Mouse (Mus musculus) cortical plate, adult 2 months (tissue): Measurements from ENCODE around the gene Gif. TPM values are rescaled to one million over a fixed set of nuclear protein-coding genes. Genes with fewer than 3 reads are reported as not detected.

Experiments used
- H3K27ac ChIP-seq: fragments of 200-500 bp; 2 replicates; pipeline ENCODE4 v1.5.1; 2012; ENCODE audit warnings: low read length, control low read depth, inconsistent platforms; ENCODE audit not compliant: insufficient read depth
- H3K4me1 ChIP-seq: fragments of 200-500 bp; 2 replicates; pipeline ENCODE4 v1.6.1; 2011; ENCODE audit warnings: low read length; ENCODE audit not compliant: control insufficient read depth, insufficient read depth
- H3K4me3 ChIP-seq: fragments of 200-500 bp; 2 replicates; pipeline ENCODE4 v1.5.1; 2011; ENCODE audit warnings: mild to moderate bottlenecking, low read length, control low read depth; ENCODE audit not compliant: insufficient read depth
- CTCF ChIP-seq: fragments of 200-500 bp; IDR thresholded peaks from 2 replicates; pipeline ENCODE4 v1.5.1; 2011; ENCODE audit warnings: mild to moderate bottlenecking, control low read depth, low read length; ENCODE audit not compliant: insufficient read depth; ENCODE audit errors: extremely low read depth
- POLR2A ChIP-seq: fragments of 200-500 bp; IDR thresholded peaks from 2 replicates; pipeline ENCODE4 v1.6.1; 2011; ENCODE audit warnings: mild to moderate bottlenecking, low read length, control low read depth; ENCODE audit not compliant: insufficient read depth; ENCODE audit errors: extremely low read depth
- polyA plus RNA-seq: library from polyadenylated mRNA; depleted of rRNA; stranded (reverse); fragments of >200 nt; gene quantifications from 2 replicates; pipeline ENCODE4 v1.2.3, GENCODE M21; 2012; rRNA removed

Gene Gif
- polyA plus RNA-seq, 1 experiment, result not detected

DNA sequence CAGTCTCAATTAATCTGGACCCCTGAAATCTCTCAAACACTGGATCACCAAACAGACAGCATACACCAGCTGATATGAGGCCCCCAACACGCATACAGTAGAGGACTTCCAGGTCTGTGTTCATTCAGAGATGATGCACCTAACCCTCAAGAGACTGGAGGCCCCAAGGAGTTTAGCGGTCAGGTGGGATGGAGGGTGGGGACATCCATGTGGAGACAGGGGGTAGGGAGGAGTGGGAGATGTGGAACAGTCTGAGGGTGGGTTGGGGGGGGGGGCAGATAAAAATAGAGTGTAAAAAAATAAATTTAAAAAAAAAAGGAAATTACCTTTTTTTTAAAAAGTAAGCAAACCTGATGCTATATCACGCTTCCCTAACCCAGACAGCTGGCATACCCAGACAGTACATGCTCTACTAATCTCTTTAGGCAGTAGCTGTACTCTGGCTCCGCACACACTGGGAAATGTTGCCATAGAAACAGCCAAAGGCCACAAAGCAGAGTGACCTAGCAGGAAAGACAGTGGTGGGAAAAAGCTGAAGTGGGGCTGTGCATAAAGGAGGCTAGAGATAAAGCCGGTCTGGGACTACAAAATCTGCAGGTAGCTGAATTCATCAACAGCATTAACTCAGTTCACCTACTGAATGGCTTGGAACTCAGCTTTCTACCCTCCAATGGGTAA lies 64.5 kb downstream of the Gif start:
- H3K4me3 ChIP-seq, result no peak overlapping the region
- no peak for TF ChIP-seq POLR2A
- no peak for TF ChIP-seq CTCF
- no peaks in the 10 kb centered on the region; the same call in 1 of the 2 replicates for H3K4me1 ChIP-seq
- H3K27ac ChIP-seq, result no peak overlapping the region

Other genes starting within 250 kb of the Gif start
- gene Ms4a6b, start 231.0 kb upstream of the Gif start, polyA plus RNA-seq, result 2.0 and 2.2 TPM in 2 replicates
- gene Ms4a4d, start 210.8 kb upstream of the Gif start, polyA plus RNA-seq, result not detected in 2 replicates
- gene Ms4a6d, start 142.7 kb upstream of the Gif start, polyA plus RNA-seq, result 1.5 and 1.8 TPM in 2 replicates
- 0.06 TPM in 1 of 2 replicates, not detected in the other for gene Ms4a2, start 123.8 kb upstream of the Gif start, polyA plus RNA-seq
- not detected in 2 replicates for gene Ms4a3, start 106.7 kb upstream of the Gif start, polyA plus RNA-seq
- not detected in 2 replicates for gene Oosp2, start 87.0 kb upstream of the Gif start, polyA plus RNA-seq
- not detected in 2 replicates for gene Oosp1, start 56.4 kb upstream of the Gif start, polyA plus RNA-seq
- not detected in 2 replicates for gene Oosp3, start 50.5 kb upstream of the Gif start, polyA plus RNA-seq
- 38.9 and 39.5 TPM in 2 replicates for gene Mrpl16, start 22.8 kb downstream of the Gif start, polyA plus RNA-seq
- gene Stx3, start 71.8 kb downstream of the Gif start, polyA plus RNA-seq, result 46.4 and 56.4 TPM in 2 replicates
- not detected in 2 replicates for gene Olfr1417, start 91.7 kb downstream of the Gif start, polyA plus RNA-seq
- gene Olfr1418, start 113.5 kb downstream of the Gif start, polyA plus RNA-seq, result not detected in 2 replicates
- 0.13 and 0.15 TPM in 2 replicates for gene Olfr1419, start 127.6 kb downstream of the Gif start, polyA plus RNA-seq
- gene Olfr1420, start 139.0 kb downstream of the Gif start, polyA plus RNA-seq, result not detected in 2 replicates
- 15.5 and 17.2 TPM in 2 replicates for gene Patl1, start 164.8 kb downstream of the Gif start, polyA plus RNA-seq
- 36.0 and 37.1 TPM in 2 replicates for gene Osbp, start 218.4 kb downstream of the Gif start, polyA plus RNA-seq